Comparison of ENCODE assay signal across 11 mouse cellular contexts in genomic region chr14:77932150-77933047, GRCm38 (mm10). TPM values are rescaled to one million over a fixed set of nuclear protein-coding genes. Genes with fewer than 3 reads are reported as not detected.
DNase-seq lines count a peak whose midpoint lies in the region; ATAC-seq and TF ChIP-seq lines count a peak whose summit lies in the region.
"Had no signal": no experiment of that assay in that cellular context is flagged by ENCODE, and none has a peak within 500 bp of the region (broad histone marks: within the 10 kb centered on the region; RNA-seq: fewer than 3 reads in every experiment).

No protein-coding gene starts in this region.

- no peaks in the 10 kb centered on the region for H3K27me3 ChIP-seq in kidney, adult 2 months (replicated peaks; ENCODE audit: control insufficient read depth, insufficient read depth, low read length)
- H3K27me3 ChIP-seq: embryonic facial prominence, embryonic 12.5 days; neural tube, embryonic 13.5 days had no signal

- 29% methylated on average over 12 of the region's 12 CpGs for WGBS in kidney, adult 2 months
- 13% methylated on average over 12 of the region's 12 CpGs for WGBS in large intestine, adult 2 months

- no peak for DNase-seq in kidney, adult 2 months
- no peak for DNase-seq in kidney, postnatal 14 days
- peak; percentile 21 for DNase-seq in CD4-positive, CD25-positive, alpha-beta regulatory T cell, adult 2 months (ENCODE audit: low read depth, low spot score)
- peak; percentile 46 for DNase-seq in large intestine, adult 2 months (ENCODE audit: low read depth, low spot score)
- no peak for DNase-seq in frontal cortex, postnatal 10 days (ENCODE audit: low spot score in 2 of 2)
- no peak for DNase-seq in ovary, adult 18-20 months (ENCODE audit: low spot score)
- DNase-seq in frontal cortex, postnatal 25 days (ENCODE audit: low spot score in 2 of 2) = no peak

- no peak for TF ChIP-seq POLR2A in kidney, adult 2 months (IDR thresholded peaks at IDR 0.05; ENCODE audit: low read depth, low read length)

- H3K36me3 ChIP-seq in kidney, adult 2 months (ENCODE audit: control insufficient read depth, insufficient read depth, low read length) = no peaks in the 10 kb centered on the region
- H3K36me3 ChIP-seq: embryonic facial prominence, embryonic 12.5 days; midbrain, embryonic 10.5 days; neural tube, embryonic 13.5 days had no signal

- TF ChIP-seq CTCF in kidney, adult 2 months (conservative IDR thresholded peaks at IDR 0.05; ENCODE audit: insufficient read depth, insufficient read length, low read depth, low read length) = no peak

- H3K4me1 ChIP-seq in kidney, adult 2 months (ENCODE audit: control insufficient read depth, insufficient read depth, low read length) = peaks cover 3% of the 10 kb centered on the region; the same call in 1 of the 2 replicates

- ATAC-seq in activated CD4-positive, CD25-positive, alpha-beta regulatory T cell, adult 4 months = peak; percentile 52

- no peak overlapping the region for H3K4me3 ChIP-seq in kidney, adult 2 months (ENCODE audit: insufficient read depth, low read depth, low read length)
- H3K4me3 ChIP-seq: embryonic facial prominence, embryonic 12.5 days; midbrain, embryonic 10.5 days; neural tube, embryonic 13.5 days had no signal

- peak overlapping the region; percentile 47; the same call in 1 of the 2 replicates for H3K27ac ChIP-seq in kidney, adult 2 months (ENCODE audit: insufficient read depth, low read depth, low read length)
- H3K27ac ChIP-seq: embryonic facial prominence, embryonic 12.5 days; midbrain, embryonic 10.5 days; neural tube, embryonic 13.5 days had no signal

RNA-seq across cellular contexts. Expression of gene Epsti1, which starts 28.4 kb away (rescaled TPM):
- 1.2 and 4.7 TPM in 2 replicates for polyA plus RNA-seq in kidney, adult 2 months (2012; rRNA removed)
- polyA plus RNA-seq in activated CD4-positive, CD25-positive, alpha-beta regulatory T cell, adult 4 months (2017; shearing (Covaris generic)) = 100 to 1,000 TPM; 153 to 156 TPM
- polyA plus RNA-seq in large intestine, adult 2 months (2012; rRNA removed) = 17.6 and 21.4 TPM in 2 replicates
- polyA plus RNA-seq: midbrain, embryonic 10.5 days had no signal

RNA-seq across cellular contexts. Expression of gene Dnajc15, which starts 57.5 kb away (rescaled TPM):
- 17.5 and 20.5 TPM in 2 replicates for polyA plus RNA-seq in kidney, adult 2 months (2012; rRNA removed)
- polyA plus RNA-seq in activated CD4-positive, CD25-positive, alpha-beta regulatory T cell, adult 4 months (2017; shearing (Covaris generic)) = 100 to 1,000 TPM in 1 of 2 experiments, 10 to 100 TPM in 1; 99.4 to 158 TPM
- polyA plus RNA-seq in large intestine, adult 2 months (2012; rRNA removed) = 6.0 and 6.4 TPM in 2 replicates

Comparison
In these comparisons a context has a peak if more than half of its experiments do, and no peak if none do; other contexts are left out.
1. DNase-seq: peak in CD4-positive, CD25-positive, alpha-beta regulatory T cell, adult 2 months (single experiment) and large intestine, adult 2 months (single experiment); none in kidney, adult 2 months (single experiment), kidney, postnatal 14 days (single experiment), frontal cortex, postnatal 10 days (0 of 2), ovary, adult 18-20 months (single experiment) and frontal cortex, postnatal 25 days (0 of 2).